ENCODE assay signal across 9 mouse cellular contexts in the genomic region with DNA sequence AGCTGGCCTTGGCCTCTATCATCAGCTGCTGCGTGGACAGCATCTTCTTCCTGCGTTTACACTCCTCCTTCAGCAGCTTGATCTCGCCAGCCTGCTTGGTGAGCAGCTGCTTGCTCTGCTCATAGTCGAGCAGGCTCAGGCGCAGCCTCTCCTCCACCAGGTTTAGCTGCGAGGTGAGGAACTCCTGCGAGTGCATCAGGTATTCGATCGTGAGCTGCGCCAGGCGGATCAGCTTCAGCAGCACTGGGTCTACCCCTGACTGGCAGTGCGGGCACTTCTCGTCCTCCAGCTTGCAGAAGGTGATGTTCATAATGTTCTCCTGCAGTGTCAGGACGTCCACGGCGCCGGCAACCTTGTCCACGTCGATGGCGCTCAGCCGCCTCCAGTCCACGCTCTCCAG. TPM values are rescaled to one million over a fixed set of nuclear protein-coding genes. Genes with fewer than 3 reads are reported as not detected.
DNase-seq lines count a peak whose midpoint lies in the region; ATAC-seq lines count a peak whose summit lies in the region.
"Had no signal": no experiment of that assay in that cellular context is flagged by ENCODE, and none has a peak within 500 bp of the region (broad histone marks: within the 10 kb centered on the region; RNA-seq: fewer than 3 reads in every experiment).

No protein-coding gene starts in this region.

- no peaks in the 10 kb centered on the region for H3K9me3 ChIP-seq in kidney, embryonic 15.5 days (replicated peaks)
- no peaks in the 10 kb centered on the region for H3K9me3 ChIP-seq in embryonic facial prominence, embryonic 10.5 days
- H3K9me3 ChIP-seq in hindbrain, embryonic 13.5 days = no peaks in the 10 kb centered on the region
- H3K9me3 ChIP-seq in midbrain, embryonic 14.5 days (ENCODE audit: control insufficient read depth, low read length) = no peaks in the 10 kb centered on the region

- no peak for ATAC-seq in kidney, embryonic 15.5 days (replicated peaks; ENCODE audit: low FRiP score)
- no peak for ATAC-seq in hindbrain, embryonic 13.5 days (ENCODE audit: low FRiP score)
- ATAC-seq in midbrain, embryonic 14.5 days (ENCODE audit: low FRiP score, low TSS enrichment) = no peak
- no peak for ATAC-seq in erythroid progenitor cell, adult 5-6 weeks (replicated peaks; ENCODE audit: low FRiP score, poor library complexity, severe bottlenecking)

- WGBS in kidney, embryonic 15.5 days = 25% methylated on average over 22 of the region's 22 CpGs
- 20% methylated on average over 22 of the region's 22 CpGs for WGBS in embryonic facial prominence, embryonic 10.5 days
- 20% methylated on average over 22 of the region's 22 CpGs for WGBS in hindbrain, embryonic 13.5 days
- WGBS in midbrain, embryonic 14.5 days = 24% methylated on average over 22 of the region's 22 CpGs

- H3K27me3 ChIP-seq in kidney, embryonic 15.5 days = peaks cover 18% of the 10 kb centered on the region
- peaks cover 40% of the 10 kb centered on the region for H3K27me3 ChIP-seq in embryonic facial prominence, embryonic 10.5 days (replicated peaks; ENCODE audit: low read depth, poor library complexity, severe bottlenecking)
- H3K27me3 ChIP-seq in hindbrain, embryonic 13.5 days = no peaks in the 10 kb centered on the region
- H3K27me3 ChIP-seq in midbrain, embryonic 14.5 days (ENCODE audit: control insufficient read depth, insufficient read depth, low read length) = no peaks in the 10 kb centered on the region; the same call in 1 of the 2 replicates

- peak overlapping the region; percentile 94 for H3K4me2 ChIP-seq in kidney, embryonic 15.5 days
- peak overlapping the region; percentile 96 for H3K4me2 ChIP-seq in hindbrain, embryonic 13.5 days
- peak overlapping the region; percentile 94 for H3K4me2 ChIP-seq in midbrain, embryonic 14.5 days (ENCODE audit: low read length)

- peaks cover 37% of the 10 kb centered on the region for H3K4me1 ChIP-seq in kidney, embryonic 15.5 days
- peaks cover 43% of the 10 kb centered on the region for H3K4me1 ChIP-seq in embryonic facial prominence, embryonic 10.5 days
- H3K4me1 ChIP-seq in hindbrain, embryonic 13.5 days (replicated peaks) = peaks cover 51% of the 10 kb centered on the region
- H3K4me1 ChIP-seq in midbrain, embryonic 14.5 days (ENCODE audit: control insufficient read depth, insufficient read depth, low read length) = peaks cover 38% of the 10 kb centered on the region

- peak overlapping the region; percentile 45 for H3K4me3 ChIP-seq in kidney, embryonic 15.5 days (replicated peaks)
- peak overlapping the region; percentile 71 for H3K4me3 ChIP-seq in embryonic facial prominence, embryonic 10.5 days
- peak overlapping the region; percentile 75 for H3K4me3 ChIP-seq in hindbrain, embryonic 13.5 days
- peak overlapping the region; percentile 74 for H3K4me3 ChIP-seq in midbrain, embryonic 14.5 days (replicated peaks; ENCODE audit: low read depth, low read length)
- H3K4me3 ChIP-seq: erythroblast, embryonic 14.5 days had no signal

- H3K9ac ChIP-seq in kidney, embryonic 15.5 days = peak overlapping the region; percentile 42
- H3K9ac ChIP-seq in hindbrain, embryonic 13.5 days = peak overlapping the region; percentile 79
- peak overlapping the region; percentile 57 for H3K9ac ChIP-seq in midbrain, embryonic 14.5 days (replicated peaks; ENCODE audit: low read length)

- no peak overlapping the region for H3K27ac ChIP-seq in kidney, embryonic 15.5 days
- peak overlapping the region; percentile 65 for H3K27ac ChIP-seq in embryonic facial prominence, embryonic 10.5 days (replicated peaks)
- no peak overlapping the region for H3K27ac ChIP-seq in hindbrain, embryonic 13.5 days
- no peak overlapping the region for H3K27ac ChIP-seq in midbrain, embryonic 14.5 days (replicated peaks; ENCODE audit: low read depth, low read length)

- H3K36me3 ChIP-seq in kidney, embryonic 15.5 days = peaks cover 9% of the 10 kb centered on the region
- peaks cover 49% of the 10 kb centered on the region for H3K36me3 ChIP-seq in embryonic facial prominence, embryonic 10.5 days (replicated peaks)
- peaks cover 17% of the 10 kb centered on the region for H3K36me3 ChIP-seq in hindbrain, embryonic 13.5 days
- peaks cover 30% of the 10 kb centered on the region for H3K36me3 ChIP-seq in midbrain, embryonic 14.5 days (ENCODE audit: control insufficient read depth, insufficient read depth, low read length)

- no peak for DNase-seq in kidney, postnatal 14 days
- no peak for DNase-seq in embryonic facial prominence, embryonic 10.5 days (ENCODE audit: low spot score)
- peak; percentile 60 for DNase-seq in midbrain, embryonic 14.5 days
- no peak for DNase-seq in adrenal gland, adult 18-20 months (ENCODE audit: low spot score in 2 of 2)
- no peak for DNase-seq in right cerebral cortex, adult 18-20 months

RNA-seq across cellular contexts. Expression of a gene that starts 3.0 kb away (rescaled TPM):
- 17.6 and 20.1 TPM in 2 replicates for polyA plus RNA-seq in kidney, embryonic 15.5 days (2015; fragmentation: Nextera tagmentation; extraction: Ambion mirVana)
- polyA plus RNA-seq in embryonic facial prominence, embryonic 10.5 days (2016; fragmentation: Nextera tagmentation; extraction: Ambion mirVana) = 23.3 and 25.5 TPM in 2 replicates
- polyA plus RNA-seq in hindbrain, embryonic 13.5 days (2015; fragmentation: Nextera tagmentation; extraction: Ambion mirVana) = 56.3 and 57.0 TPM in 2 replicates
- 94.5 and 105 TPM in 2 replicates for polyA plus RNA-seq in midbrain, embryonic 14.5 days (2014; fragmentation: Nextera tagmentation; extraction: Ambion mirVana)
- 10 to 100 TPM; 11.6 to 12.3 TPM for total RNA-seq in adrenal gland, adult 18-20 months (2021)
- total RNA-seq in erythroid progenitor cell, adult 5-6 weeks (2015; ENCODE audit: low replicate concordance) = 1.8 TPM in 1 of 2 replicates, not detected in the other
- 0.61 TPM in 1 of 2 replicates, not detected in the other for total RNA-seq in erythroid progenitor cell, adult 5-6 weeks (2017; ENCODE audit: low replicate concordance)

RNA-seq across cellular contexts. Expression of a gene that starts 15.5 kb away (rescaled TPM):
- polyA plus RNA-seq in kidney, embryonic 15.5 days (2015; fragmentation: Nextera tagmentation; extraction: Ambion mirVana) = 45.8 and 48.9 TPM in 2 replicates
- polyA plus RNA-seq in embryonic facial prominence, embryonic 10.5 days (2016; fragmentation: Nextera tagmentation; extraction: Ambion mirVana) = 32.8 and 36.4 TPM in 2 replicates
- polyA plus RNA-seq in hindbrain, embryonic 13.5 days (2015; fragmentation: Nextera tagmentation; extraction: Ambion mirVana) = 20.3 and 21.5 TPM in 2 replicates
- 17.7 and 21.9 TPM in 2 replicates for polyA plus RNA-seq in midbrain, embryonic 14.5 days (2014; fragmentation: Nextera tagmentation; extraction: Ambion mirVana)
- total RNA-seq in adrenal gland, adult 18-20 months (2021) = 10 to 100 TPM; 62.9 to 67.4 TPM
- total RNA-seq in erythroid progenitor cell, adult 5-6 weeks (2015; ENCODE audit: low replicate concordance) = 20.5 and 32.7 TPM in 2 replicates
- total RNA-seq in erythroid progenitor cell, adult 5-6 weeks (2017; ENCODE audit: low replicate concordance) = 27.8 and 51.5 TPM in 2 replicates
